Mouse (Mus musculus) limb, embryonic 14.5 days (tissue): Measurements from ENCODE around the gene Ifi35. TPM values are rescaled to one million over a fixed set of nuclear protein-coding genes. Genes with fewer than 3 reads are reported as not detected.
"Not testable (repeated sequence)": the region's sequence is repeated elsewhere in the genome, so short reads cannot be mapped to it uniquely, and the experiment has no call there.

Experiments used
- ATAC-seq: fragments of 200-750 bp; cut with Nextera tagmentation; 2 replicates; pipeline ENCODE4 v1.8.0; 2017; ENCODE audit warnings: low read depth, moderate number of reproducible peaks, moderate TSS enrichment; ENCODE audit not compliant: low FRiP score
- DNase-seq: peaks from one replicate; pipeline ENCODE4 v3.0.0-alpha.2; 2015; ENCODE audit warnings: low spot score
- H3K27ac ChIP-seq: fragments of 300-500 bp; sonication (generic); replicated peaks from 2 replicates; pipeline ENCODE4 v1.5.1; 2014; ENCODE audit warnings: low read depth, mild to moderate bottlenecking, low read length, moderate library complexity, mixed read lengths
- H3K27me3 ChIP-seq: fragments of 300-500 bp; sonication (generic); 2 replicates; pipeline ENCODE4 v1.6.1; 2014; ENCODE audit warnings: low read length, mixed read lengths; ENCODE audit not compliant: control insufficient read depth, insufficient read depth
- H3K36me3 ChIP-seq: fragments of 300-500 bp; sonication (generic); 2 replicates; pipeline ENCODE4 v1.6.1; 2014; ENCODE audit warnings: mild to moderate bottlenecking, low read length, moderate library complexity, mixed read lengths; ENCODE audit not compliant: control insufficient read depth, insufficient read depth
- H3K4me1 ChIP-seq: fragments of 300-500 bp; sonication (generic); 2 replicates; pipeline ENCODE4 v1.6.1; 2014; ENCODE audit warnings: antibody characterized with exemption, low read length, mixed read lengths; ENCODE audit not compliant: control insufficient read depth, insufficient read depth
- H3K4me2 ChIP-seq: fragments of 300-500 bp; sonication (generic); replicated peaks from 2 replicates; pipeline ENCODE4 v1.6.1; 2014; ENCODE audit warnings: low read depth, mild to moderate bottlenecking, low read length, moderate library complexity; ENCODE audit not compliant: severe bottlenecking
- H3K4me3 ChIP-seq: fragments of 300-500 bp; sonication (generic); replicated peaks from 2 replicates; pipeline ENCODE4 v1.5.1; 2014; ENCODE audit warnings: low read length
- H3K9ac ChIP-seq: fragments of 300-500 bp; sonication (generic); 2 replicates; pipeline ENCODE4 v1.6.1; 2014; ENCODE audit warnings: mild to moderate bottlenecking, low read depth, low read length, moderate library complexity; ENCODE audit not compliant: severe bottlenecking
- H3K9me3 ChIP-seq: fragments of 300-500 bp; sonication (generic); 2 replicates; pipeline ENCODE4 v1.6.1; 2016; ENCODE audit warnings: low read length; ENCODE audit not compliant: control insufficient read depth
- POLR2A ChIP-seq: fragments of 200-500 bp; IDR thresholded peaks from 2 replicates; pipeline ENCODE4 v1.8.0; 2012; ENCODE audit warnings: inconsistent platforms, mild to moderate bottlenecking, moderate library complexity, borderline replicate concordance; ENCODE audit not compliant: insufficient read depth, insufficient read length; ENCODE audit errors: extremely low read depth
- WGBS: fragments of 180-500 bp; shearing (Covaris S2); extraction: QIAGEN DNeasy Blood & Tissue Kit; methylation state at CpG from one replicate; pipeline ENCODE4 v1.1.7; 2014; 5-methylcytosine and 5-hydroxymethylcytosine counted together
- polyA plus RNA-seq, 2 experiments: library from polyadenylated mRNA; depleted of rRNA in 1 of 2; stranded (reverse) in 1 of 2; unstranded in 1 of 2; fragments of >200 nt; fragmentation: Nextera tagmentation in 1 of 2; extraction: Ambion mirVana in 1 of 2; gene quantifications; 2 replicates each; pipeline versions ENCODE4 v1.2.1 to v1.2.3; 2012 to 2014

The Ifi35 gene
- polyA plus RNA-seq, 2 experiments = 15.2 to 16.7 TPM

- 0 out of 2 replicates have a peak, but pooled peaks have one; percentile 29 for TF ChIP-seq POLR2A
- Histone ChIP-seq H3K4me2 (peak within 1 kb of the TSS; percentile 82), H3K27me3 (no peaks in the 10 kb centered on the region), H3K4me1 (peaks cover 8% of the 10 kb centered on the region), H3K4me3 (peak within 1 kb of the TSS; percentile 81), H3K27ac (peak within 1 kb of the TSS; percentile 95), H3K36me3 (peaks cover 29% of the 10 kb centered on the region), H3K9me3 (no peaks in the 10 kb centered on the region), H3K9ac (peak within 1 kb of the TSS; percentile 97)
- peak; percentile 99 for DNase-seq
- peak; percentile 97 for ATAC-seq
- WGBS = under 1% methylated on average over 42 of the region's 42 CpGs
Observed at GRCm38 (mm10) chr11:101442127-101442693, 6.0 kb upstream of the Ifi35 start, which contains the start of gene Rpl27. Rpl27 (plus strand) TSS chr11:101442298.

GRCm38 (mm10) chr11:101442760-101443159 lies 5.4 kb upstream of the Ifi35 start:
- WGBS = 2% methylated on average over 14 of the region's 14 CpGs
- Histone ChIP-seq H3K4me2 (peak overlapping the region; percentile 82), H3K27ac (peak overlapping the region; percentile 95), H3K36me3 (peaks cover 29% of the 10 kb centered on the region), H3K9me3 (no peaks in the 10 kb centered on the region), H3K27me3 (no peaks in the 10 kb centered on the region), H3K9ac (peak overlapping the region; percentile 97), H3K4me1 (peaks cover 8% of the 10 kb centered on the region), H3K4me3 (peak overlapping the region; percentile 81)
- DNase-seq (no peak), ATAC-seq (no peak)
- TF ChIP-seq POLR2A = no peak

GRCm38 (mm10) chr11:101446319-101446718 lies 1.9 kb upstream of the Ifi35 start:
- no peak overlapping the region for H3K4me2 ChIP-seq
- WGBS = 92% methylated on average over 1 of the region's 1 CpGs
- no peak overlapping the region for H3K27ac ChIP-seq
- H3K4me1 ChIP-seq = peaks cover 8% of the 10 kb centered on the region
- peaks cover 29% of the 10 kb centered on the region for H3K36me3 ChIP-seq
- no peak overlapping the region for H3K4me3 ChIP-seq
- no peak for DNase-seq
- no peak overlapping the region for H3K9ac ChIP-seq
- no peaks in the 10 kb centered on the region for H3K9me3 ChIP-seq
- ATAC-seq = no peak
- H3K27me3 ChIP-seq = no peaks in the 10 kb centered on the region
- TF ChIP-seq POLR2A = no peak

GRCm38 (mm10) chr11:101446860-101447259 lies 1.3 kb upstream of the Ifi35 start:
- ATAC-seq, H3K4me1 ChIP-seq, H3K4me2 ChIP-seq, H3K9me3 ChIP-seq, H3K9ac ChIP-seq, H3K4me3 ChIP-seq, H3K27me3 ChIP-seq, H3K27ac ChIP-seq, DNase-seq: not testable (repeated sequence)
- 91% methylated on average over 8 of the region's 8 CpGs for WGBS
- peaks cover 29% of the 10 kb centered on the region for H3K36me3 ChIP-seq

GRCm38 (mm10) chr11:101447786-101448185 lies 421 bp upstream of the Ifi35 start:
- Histone ChIP-seq H3K36me3 (peaks cover 29% of the 10 kb centered on the region), H3K9me3 (no peaks in the 10 kb centered on the region), H3K27ac (no peak overlapping the region), H3K4me3 (no peak overlapping the region), H3K9ac (no peak overlapping the region), H3K4me2 (peak overlapping the region; percentile 37; the same call in 1 of the 2 replicates), H3K4me1 (peaks cover 8% of the 10 kb centered on the region), H3K27me3 (no peaks in the 10 kb centered on the region)
- ATAC-seq (no peak), DNase-seq (no peak)
- TF ChIP-seq POLR2A = no peak
- WGBS = 82% methylated on average over 5 of the region's 5 CpGs
